ENCODE assay signal across 22 mouse cellular contexts in genomic region chr17:30880391-30880790, GRCm38 (mm10). TPM values are rescaled to one million over a fixed set of nuclear protein-coding genes. Genes with fewer than 3 reads are reported as not detected.
DNase-seq lines count a peak whose midpoint lies in the region; ATAC-seq and TF ChIP-seq lines count a peak whose summit lies in the region.
"Had no signal": no experiment of that assay in that cellular context is flagged by ENCODE, and none has a peak within 500 bp of the region (broad histone marks: within the 10 kb centered on the region; RNA-seq: fewer than 3 reads in every experiment).

No protein-coding gene starts in this region.

- no peak overlapping the region for H3K27ac ChIP-seq in liver, embryonic 12.5 days
- H3K27ac ChIP-seq in kidney, embryonic 15.5 days, result no peak overlapping the region
- H3K27ac ChIP-seq: forebrain, embryonic 10.5 days; forebrain, embryonic 13.5 days; heart, adult 2 months; heart, embryonic 10.5 days; hindbrain, embryonic 12.5 days; hindbrain, embryonic 15.5 days had no signal

- WGBS in liver, embryonic 12.5 days (ENCODE audit: insufficient replicate concordance), result 87% methylated on average over 3 of the region's 3 CpGs
- whole genome bisulfite sequencing in kidney, embryonic 15.5 days, result 84% methylated on average over 3 of the region's 3 CpGs

- DNase-seq in ES-CJ7 (ENCODE audit: low read depth, low spot score), result peak; percentile 93
- peak; percentile 82 for DNase-seq in R1 (ENCODE audit: low read depth, low spot score)
- DNase-seq: adrenal gland, postnatal 10 days; adrenal gland, postnatal 36 days; cerebellum, adult 18-20 months; cerebellum, adult 9-10 months; cerebellum, postnatal 14 days; gastrocnemius, postnatal 10 days; gastrocnemius, postnatal 36 days; heart, adult 2 months had no signal

- H3K9ac ChIP-seq in liver, embryonic 12.5 days, result no peak overlapping the region
- no peak overlapping the region for H3K9ac ChIP-seq in kidney, embryonic 15.5 days
- H3K9ac ChIP-seq: forebrain, embryonic 13.5 days; hindbrain, embryonic 12.5 days; hindbrain, embryonic 15.5 days had no signal

- TF ChIP-seq CTCF in E14TG2a.4 (conservative IDR thresholded peaks at IDR 0.05; ENCODE audit: low read length), result peak; percentile 67

- ATAC-seq in liver, embryonic 12.5 days, result no peak
- ATAC-seq in kidney, embryonic 15.5 days (replicated peaks; ENCODE audit: low FRiP score), result no peak
- ATAC-seq in CD4-positive, CD25-positive, alpha-beta regulatory T cell, adult 4 months, result no peak
- ATAC-seq: forebrain, embryonic 13.5 days; forebrain, embryonic 16.5 days; intestine, postnatal 0 days had no signal

- peak overlapping the region; percentile 73 for H3K4me3 ChIP-seq in E14TG2a.4 (replicated peaks; ENCODE audit: low read length)
- H3K4me3 ChIP-seq in liver, embryonic 12.5 days, result no peak overlapping the region
- no peak overlapping the region for H3K4me3 ChIP-seq in kidney, embryonic 15.5 days (replicated peaks)
- H3K4me3 ChIP-seq: forebrain, embryonic 10.5 days; forebrain, embryonic 13.5 days; heart, adult 2 months; heart, embryonic 10.5 days; hindbrain, embryonic 12.5 days; hindbrain, embryonic 15.5 days had no signal

- no peaks in the 10 kb centered on the region for H3K27me3 ChIP-seq in E14TG2a.4 (ENCODE audit: insufficient read depth, low read length)
- 0 out of 2 replicates have a peak, but pooled peaks cover 3% of the 10 kb centered on the region for H3K27me3 ChIP-seq in liver, embryonic 12.5 days (replicated peaks)
- peaks cover 15% of the 10 kb centered on the region; the same call in 1 of the 2 replicates for H3K27me3 ChIP-seq in kidney, embryonic 15.5 days
- H3K27me3 ChIP-seq: hindbrain, embryonic 12.5 days; hindbrain, embryonic 15.5 days had no signal

- H3K36me3 ChIP-seq in E14TG2a.4 (ENCODE audit: insufficient read depth, low read length), result peaks cover 21% of the 10 kb centered on the region
- H3K36me3 ChIP-seq in liver, embryonic 12.5 days, result no peaks in the 10 kb centered on the region
- H3K36me3 ChIP-seq in kidney, embryonic 15.5 days, result no peaks in the 10 kb centered on the region
- H3K36me3 ChIP-seq: forebrain, embryonic 10.5 days; G1E; heart, embryonic 10.5 days; hindbrain, embryonic 12.5 days; hindbrain, embryonic 15.5 days had no signal

- peaks cover 78% of the 10 kb centered on the region for H3K4me1 ChIP-seq in E14TG2a.4 (replicated peaks; ENCODE audit: low read depth, low read length)
- H3K4me1 ChIP-seq in liver, embryonic 12.5 days, result peaks cover 23% of the 10 kb centered on the region
- peaks cover 3% of the 10 kb centered on the region; the same call in 1 of the 2 replicates for H3K4me1 ChIP-seq in kidney, embryonic 15.5 days
- H3K4me1 ChIP-seq: forebrain, embryonic 13.5 days had no signal

- no peak overlapping the region for H3K4me2 ChIP-seq in liver, embryonic 12.5 days
- H3K4me2 ChIP-seq in kidney, embryonic 15.5 days, result no peak overlapping the region
- H3K4me2 ChIP-seq: forebrain, embryonic 13.5 days; hindbrain, embryonic 12.5 days; hindbrain, embryonic 15.5 days had no signal

- no peaks in the 10 kb centered on the region for H3K9me3 ChIP-seq in E14TG2a.4 (ENCODE audit: low read length)
- no peaks in the 10 kb centered on the region for H3K9me3 ChIP-seq in liver, embryonic 12.5 days (replicated peaks)
- H3K9me3 ChIP-seq in kidney, embryonic 15.5 days (replicated peaks), result no peaks in the 10 kb centered on the region; the same call in 1 of the 2 replicates
- H3K9me3 ChIP-seq: heart, embryonic 10.5 days; hindbrain, embryonic 12.5 days; hindbrain, embryonic 15.5 days had no signal

RNA-seq across cellular contexts. Expression of gene Glp1r, which starts 21.2 kb away (rescaled TPM):
- 0.06 TPM in 1 of 2 replicates, not detected in the other for polyA plus RNA-seq in liver, embryonic 12.5 days (2016; fragmentation: Nextera tagmentation; extraction: Ambion mirVana)
- 0.28 and 0.42 TPM in 2 replicates for polyA plus RNA-seq in kidney, embryonic 15.5 days (2015; fragmentation: Nextera tagmentation; extraction: Ambion mirVana)
- polyA plus RNA-seq in CD4-positive, CD25-positive, alpha-beta regulatory T cell, adult 4 months (2017; shearing (Covaris generic)), result under 1 TPM in 1 of 2 experiments, not detected in 1; 0.10 TPM
- polyA plus RNA-seq: forebrain, embryonic 10.5 days; G1E; hindbrain, embryonic 12.5 days had no signal
